Mouse (Mus musculus) heart, embryonic 16.5 days (tissue): ENCODE measurements around the gene Oasl2. TPM values are rescaled to one million over a fixed set of nuclear protein-coding genes. Genes with fewer than 3 reads are reported as not detected.

ENCODE experiments used
- microRNA-seq: library from miRNA; unstranded; fragments of <30 nt; microRNA quantifications from one replicate; pipeline ENCODE4, GENCODE M21; 2017
- polyA plus RNA-seq: library from polyadenylated mRNA; unstranded; fragments of >200 nt; fragmentation: Nextera tagmentation; extraction: Ambion mirVana; gene quantifications from 2 replicates; pipeline ENCODE4 v1.2.1, GENCODE M21; 2015

Gene Oasl2
- polyA plus RNA-seq, 1 experiment from 2014 or later = 26.9 TPM

Small RNA genes lying within 50 kb of the gene (microRNA-seq; reads per million reads assigned to microRNA genes)
- gene Mir6240 = 10.6 reads per million, percentile 27 among the genes with 10 or more reads in this experiment

Other genes with a start within 250 kb of the Oasl2 start
- gene Trpv4, start 238.5 kb upstream of the Oasl2 start, polyA plus RNA-seq = 1.1 and 1.3 TPM in 2 replicates
- gene Gltp, start 206.0 kb upstream of the Oasl2 start, polyA plus RNA-seq = 58.8 and 69.2 TPM in 2 replicates
- 8.4 and 9.6 TPM in 2 replicates for gene Tchp, start 189.2 kb upstream of the Oasl2 start, polyA plus RNA-seq
- gene Ankrd13a, start 122.3 kb upstream of the Oasl2 start, polyA plus RNA-seq = 28.4 and 33.7 TPM in 2 replicates
- gene Git2, start 121.4 kb upstream of the Oasl2 start, polyA plus RNA-seq = 38.6 and 46.6 TPM in 2 replicates
- gene 1500011B03Rik, start 73.5 kb upstream of the Oasl2 start, polyA plus RNA-seq = 41.8 and 48.5 TPM in 2 replicates
- gene 4930519G04Rik, start 43.3 kb upstream of the Oasl2 start, polyA plus RNA-seq = not detected in 2 replicates
- not detected in 2 replicates for gene Gm9936, start 38.3 kb upstream of the Oasl2 start, polyA plus RNA-seq
- gene Oasl1, start 26.3 kb downstream of the Oasl2 start, polyA plus RNA-seq = 0.89 and 1.4 TPM in 2 replicates
- gene 2210016L21Rik, start 45.2 kb downstream of the Oasl2 start, polyA plus RNA-seq = 32.6 and 37.1 TPM in 2 replicates
- gene Hnf1a, start 74.2 kb downstream of the Oasl2 start, polyA plus RNA-seq = 0.22 and 0.46 TPM in 2 replicates
- gene Sppl3, start 114.2 kb downstream of the Oasl2 start, polyA plus RNA-seq = 6.8 and 7.3 TPM in 2 replicates
- gene Gm10401, start 201.4 kb downstream of the Oasl2 start, polyA plus RNA-seq = 9.2 and 14.9 TPM in 2 replicates
- gene Acads, start 222.4 kb downstream of the Oasl2 start, polyA plus RNA-seq = 140 and 143 TPM in 2 replicates
- 20.7 and 22.6 TPM in 2 replicates for gene Unc119b, start 238.0 kb downstream of the Oasl2 start, polyA plus RNA-seq